Mouse (Mus musculus) olfactory bulb, adult 2 months (tissue): ENCODE data around the gene Egln2.

ENCODE experiments used
- CTCF ChIP-seq: fragments of 200-500 bp; IDR thresholded peaks from 2 replicates; pipeline ENCODE4 v1.5.1; 2012; ENCODE audit warnings: low read depth, mild to moderate bottlenecking, low read length, moderate library complexity; ENCODE audit not compliant: insufficient read depth
- POLR2A ChIP-seq: fragments of 200-500 bp; IDR thresholded peaks from 2 replicates; pipeline ENCODE4 v1.6.1; 2012; ENCODE audit warnings: mild to moderate bottlenecking, low read depth, low read length, moderate library complexity; ENCODE audit not compliant: insufficient read depth

DNA sequence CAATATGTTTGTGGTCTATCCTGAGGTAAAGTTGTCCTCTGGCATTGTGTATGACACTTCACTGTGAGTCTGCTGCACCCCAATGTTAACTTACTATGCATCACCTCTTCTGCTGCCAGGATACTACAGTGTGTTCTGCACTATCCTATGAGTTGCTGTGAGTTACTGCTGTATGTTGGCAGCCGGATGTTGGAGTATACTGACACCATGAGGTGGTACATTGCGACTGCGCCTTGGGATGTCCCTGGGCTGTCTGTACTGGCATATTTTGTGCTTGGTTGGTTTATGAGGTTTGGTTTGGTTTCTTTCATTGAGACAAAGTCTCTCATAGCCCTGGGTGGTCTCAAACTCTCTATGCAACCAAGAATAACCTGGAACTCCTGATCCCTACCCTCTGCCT, 38.4 kb downstream of the Egln2 start:
- TF ChIP-seq POLR2A (no peak), CTCF (no peak)
